Mouse (Mus musculus): Measurements from ENCODE around the gene Gm6763.

The Gm6763 gene

DNA sequence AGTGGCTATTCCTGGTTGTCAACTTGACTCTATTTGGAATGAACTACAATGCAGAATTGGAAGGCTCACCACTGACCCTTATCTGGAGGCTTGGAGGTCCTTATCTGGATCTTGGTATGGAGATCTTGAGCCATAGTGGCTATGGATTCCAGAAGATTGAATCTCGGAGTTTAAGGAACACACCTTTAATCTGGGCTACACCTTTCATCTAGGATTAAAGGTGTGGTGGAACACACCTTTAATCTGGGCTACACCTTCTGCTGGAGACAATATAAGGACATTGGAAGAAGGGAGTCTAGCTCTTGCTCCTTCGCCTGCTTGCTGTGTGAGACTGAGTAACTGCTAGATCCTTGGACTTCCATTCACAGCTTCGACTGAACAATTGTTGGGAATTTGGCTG is at the start of gene Gm6763:
Gene Gm6763 (plus strand): TSS at position 301 of the 400 bp plus-strand sequence.
- no CpG with 5 or more reads among the region's 3 CpGs for WGBS

DNA sequence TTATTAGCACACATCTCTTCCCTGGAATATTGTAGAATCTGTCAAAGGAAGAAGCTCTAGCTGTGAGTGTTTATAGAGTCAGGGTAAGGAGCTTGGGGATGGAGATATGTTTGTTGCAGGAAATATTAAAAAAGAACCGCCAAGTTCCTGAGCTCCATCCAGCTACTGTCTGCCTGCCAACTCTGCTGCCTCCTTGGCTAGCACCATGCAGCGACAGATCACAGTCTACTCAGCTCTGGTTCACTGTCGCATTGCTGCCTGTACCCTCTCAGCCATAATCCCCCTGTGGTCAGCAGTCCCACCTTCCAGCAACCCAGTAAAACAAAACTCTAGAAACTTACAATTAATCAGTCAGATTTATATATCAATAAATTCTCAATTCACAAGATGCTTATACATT is 41.3 kb upstream of the Gm6763 start:
- WGBS: 39% methylated on average over 3 of the region's 3 CpGs

DNA sequence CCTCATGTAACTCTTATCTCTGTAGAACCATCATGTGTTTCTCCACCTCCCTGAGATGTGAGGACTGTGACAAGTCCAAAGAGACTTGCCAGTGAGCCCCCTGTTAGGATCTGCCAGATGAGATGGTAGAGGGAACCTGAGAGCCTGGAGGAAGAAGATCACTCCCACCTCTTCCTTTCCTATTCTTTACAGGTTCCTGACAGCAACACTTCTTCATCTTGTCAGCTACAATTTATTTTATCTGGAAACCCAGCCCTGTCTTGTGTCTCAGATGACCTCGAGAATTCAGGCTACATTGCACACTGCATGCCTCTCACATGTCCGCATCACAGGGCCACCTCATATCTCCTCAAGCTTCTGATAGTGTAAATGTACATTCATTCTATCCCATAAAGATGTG is 33.0 kb upstream of the Gm6763 start:
- WGBS: 85% methylated on average over 2 of the region's 2 CpGs

DNA sequence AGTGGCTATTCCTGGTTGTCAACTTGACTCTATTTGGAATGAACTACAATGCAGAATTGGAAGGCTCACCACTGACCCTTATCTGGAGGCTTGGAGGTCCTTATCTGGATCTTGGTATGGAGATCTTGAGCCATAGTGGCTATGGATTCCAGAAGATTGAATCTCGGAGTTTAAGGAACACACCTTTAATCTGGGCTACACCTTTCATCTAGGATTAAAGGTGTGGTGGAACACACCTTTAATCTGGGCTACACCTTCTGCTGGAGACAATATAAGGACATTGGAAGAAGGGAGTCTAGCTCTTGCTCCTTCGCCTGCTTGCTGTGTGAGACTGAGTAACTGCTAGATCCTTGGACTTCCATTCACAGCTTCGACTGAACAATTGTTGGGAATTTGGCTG is 8.6 kb upstream of the Gm6763 start, which contains the start of gene Gm21293:
Gene Gm21293 (plus strand): TSS at position 301 of the 400 bp plus-strand sequence.
- WGBS: no CpG with 5 or more reads among the region's 3 CpGs

DNA sequence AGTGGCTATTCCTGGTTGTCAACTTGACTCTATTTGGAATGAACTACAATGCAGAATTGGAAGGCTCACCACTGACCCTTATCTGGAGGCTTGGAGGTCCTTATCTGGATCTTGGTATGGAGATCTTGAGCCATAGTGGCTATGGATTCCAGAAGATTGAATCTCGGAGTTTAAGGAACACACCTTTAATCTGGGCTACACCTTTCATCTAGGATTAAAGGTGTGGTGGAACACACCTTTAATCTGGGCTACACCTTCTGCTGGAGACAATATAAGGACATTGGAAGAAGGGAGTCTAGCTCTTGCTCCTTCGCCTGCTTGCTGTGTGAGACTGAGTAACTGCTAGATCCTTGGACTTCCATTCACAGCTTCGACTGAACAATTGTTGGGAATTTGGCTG is 8.4 kb downstream of the Gm6763 start, which contains the start of gene Gm8764:
Gene Gm8764 (plus strand): TSS at position 301 of the 400 bp plus-strand sequence.
- no CpG with 5 or more reads among the region's 3 CpGs for WGBS

DNA sequence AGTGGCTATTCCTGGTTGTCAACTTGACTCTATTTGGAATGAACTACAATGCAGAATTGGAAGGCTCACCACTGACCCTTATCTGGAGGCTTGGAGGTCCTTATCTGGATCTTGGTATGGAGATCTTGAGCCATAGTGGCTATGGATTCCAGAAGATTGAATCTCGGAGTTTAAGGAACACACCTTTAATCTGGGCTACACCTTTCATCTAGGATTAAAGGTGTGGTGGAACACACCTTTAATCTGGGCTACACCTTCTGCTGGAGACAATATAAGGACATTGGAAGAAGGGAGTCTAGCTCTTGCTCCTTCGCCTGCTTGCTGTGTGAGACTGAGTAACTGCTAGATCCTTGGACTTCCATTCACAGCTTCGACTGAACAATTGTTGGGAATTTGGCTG is 16.9 kb downstream of the Gm6763 start, which contains the start of gene Gm21304:
Gene Gm21304 (plus strand): TSS at position 301 of the 400 bp plus-strand sequence.
- WGBS: no CpG with 5 or more reads among the region's 3 CpGs

DNA sequence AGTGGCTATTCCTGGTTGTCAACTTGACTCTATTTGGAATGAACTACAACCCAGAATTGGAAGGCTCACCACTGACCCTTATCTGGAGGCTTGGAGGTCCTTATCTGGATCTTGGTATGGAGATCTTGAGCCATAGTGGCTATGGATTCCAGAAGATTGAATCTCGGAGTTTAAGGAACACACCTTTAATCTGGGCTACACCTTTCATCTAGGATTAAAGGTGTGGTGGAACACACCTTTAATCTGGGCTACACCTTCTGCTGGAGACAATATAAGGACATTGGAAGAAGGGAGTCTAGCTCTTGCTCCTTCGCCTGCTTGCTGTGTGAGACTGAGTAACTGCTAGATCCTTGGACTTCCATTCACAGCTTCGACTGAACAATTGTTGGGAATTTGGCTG is 25.4 kb downstream of the Gm6763 start, which contains the start of gene Gm21312:
Gene Gm21312 (plus strand): TSS at position 301 of the 400 bp plus-strand sequence.
- WGBS: no CpG with 5 or more reads among the region's 3 CpGs

DNA sequence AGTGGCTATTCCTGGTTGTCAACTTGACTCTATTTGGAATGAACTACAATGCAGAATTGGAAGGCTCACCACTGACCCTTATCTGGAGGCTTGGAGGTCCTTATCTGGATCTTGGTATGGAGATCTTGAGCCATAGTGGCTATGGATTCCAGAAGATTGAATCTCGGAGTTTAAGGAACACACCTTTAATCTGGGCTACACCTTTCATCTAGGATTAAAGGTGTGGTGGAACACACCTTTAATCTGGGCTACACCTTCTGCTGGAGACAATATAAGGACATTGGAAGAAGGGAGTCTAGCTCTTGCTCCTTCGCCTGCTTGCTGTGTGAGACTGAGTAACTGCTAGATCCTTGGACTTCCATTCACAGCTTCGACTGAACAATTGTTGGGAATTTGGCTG is 33.9 kb downstream of the Gm6763 start, which contains the start of gene Gm20765:
Gene Gm20765 (plus strand): TSS at position 301 of the 400 bp plus-strand sequence.
- no CpG with 5 or more reads among the region's 3 CpGs for WGBS

DNA sequence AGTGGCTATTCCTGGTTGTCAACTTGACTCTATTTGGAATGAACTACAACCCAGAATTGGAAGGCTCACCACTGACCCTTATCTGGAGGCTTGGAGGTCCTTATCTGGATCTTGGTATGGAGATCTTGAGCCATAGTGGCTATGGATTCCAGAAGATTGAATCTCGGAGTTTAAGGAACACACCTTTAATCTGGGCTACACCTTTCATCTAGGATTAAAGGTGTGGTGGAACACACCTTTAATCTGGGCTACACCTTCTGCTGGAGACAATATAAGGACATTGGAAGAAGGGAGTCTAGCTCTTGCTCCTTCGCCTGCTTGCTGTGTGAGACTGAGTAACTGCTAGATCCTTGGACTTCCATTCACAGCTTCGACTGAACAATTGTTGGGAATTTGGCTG is 42.4 kb downstream of the Gm6763 start, which contains the start of gene Gm4340:
Gene Gm4340 (plus strand): TSS at position 301 of the 400 bp plus-strand sequence.
- no CpG with 5 or more reads among the region's 3 CpGs for WGBS
